Mouse (Mus musculus): ENCODE data around the gene Spata16.

- TF ChIP-seq POLR2A (IDR thresholded peaks at IDR 0.05; ENCODE audit: insufficient read depth, low read depth, low read length) = no peak
- no peak for TF ChIP-seq CTCF (IDR thresholded peaks at IDR 0.05; ENCODE audit: insufficient read depth, low read depth, low read length)
These were observed 197.0 kb downstream of the Spata16 start for GRCm38 (mm10) chr3:26834178-26835050.
